Mouse (Mus musculus) lung, embryonic 14.5 days (tissue): ENCODE measurements at regions not wholly inside any gene's neighbourhood (a gene's known extent, or its start where the extent isn't known, plus 50 kb on each side); places are given as distances from the start of the nearest gene placed in this dataset.

Experiments
- ATAC-seq: fragments of 200-750 bp; cut with Nextera tagmentation; 2 replicates; pipeline ENCODE4 v1.8.0; 2017; ENCODE audit warnings: mild to moderate bottlenecking, moderate TSS enrichment, moderate library complexity; ENCODE audit not compliant: insufficient read depth
- DNase-seq: peaks from one replicate; pipeline ENCODE4 v3.0.0-alpha.2; 2015
- H3K27ac ChIP-seq: fragments of 300-500 bp; sonication (generic); 2 replicates; pipeline ENCODE4 v1.5.1; 2014; ENCODE audit warnings: low read depth, mild to moderate bottlenecking, moderate library complexity
- H3K27me3 ChIP-seq: fragments of 300-500 bp; sonication (generic); 2 replicates; pipeline ENCODE4 v1.6.1; 2014; ENCODE audit warnings: low read length, control low read depth; ENCODE audit not compliant: insufficient read depth
- H3K36me3 ChIP-seq: fragments of 300-500 bp; sonication (generic); 2 replicates; pipeline ENCODE4 v1.6.1; 2014; ENCODE audit warnings: control low read depth; ENCODE audit not compliant: insufficient read depth
- H3K4me1 ChIP-seq: fragments of 300-500 bp; sonication (generic); 2 replicates; pipeline ENCODE4 v1.6.1; 2014; ENCODE audit warnings: antibody characterized with exemption, control low read depth; ENCODE audit not compliant: insufficient read depth
- H3K4me2 ChIP-seq: fragments of 300-500 bp; sonication (generic); 2 replicates; pipeline ENCODE4 v1.6.1; 2014; ENCODE audit warnings: mild to moderate bottlenecking
- H3K4me3 ChIP-seq: fragments of 300-500 bp; sonication (generic); 2 replicates; pipeline ENCODE4 v1.5.1; 2014; ENCODE audit warnings: low read depth, low read length
- H3K9ac ChIP-seq: fragments of 300-500 bp; sonication (generic); 2 replicates; pipeline ENCODE4 v1.6.1; 2014
- H3K9me3 ChIP-seq: fragments of 300-500 bp; sonication (generic); 2 replicates; pipeline ENCODE4 v1.6.1; 2016; ENCODE audit warnings: low read depth, low read length, control low read depth
- CTCF ChIP-seq: IDR thresholded peaks from 2 replicates; pipeline ENCODE4 v1.5.1; 2016; ENCODE audit warnings: antibody characterized with exemption, low read depth
- WGBS: fragments of 180-500 bp; shearing (Covaris S2); extraction: QIAGEN DNeasy Blood & Tissue Kit; methylation state at CpG from one replicate; pipeline ENCODE4 v1.1.7; 2014; 5-methylcytosine and 5-hydroxymethylcytosine counted together

DNA sequence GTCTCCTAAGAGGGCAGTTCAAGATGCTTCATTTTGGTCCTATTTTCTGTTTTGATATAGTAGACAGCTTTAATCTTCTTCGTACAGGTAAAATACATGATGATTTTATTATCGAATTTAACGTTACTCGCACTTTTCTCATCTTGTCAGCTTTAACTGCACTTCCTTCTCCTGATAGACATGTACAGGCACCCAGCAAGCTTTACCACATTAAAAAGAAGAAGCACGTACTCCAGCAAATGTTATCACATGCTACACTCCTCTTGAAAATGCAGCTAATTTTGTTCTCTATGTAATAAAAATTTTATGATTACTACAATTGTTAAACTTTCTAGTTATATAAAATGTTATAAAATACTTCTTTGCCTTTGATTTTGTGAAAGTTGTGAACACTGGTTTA is 483.6 kb downstream of the Slco4c1 start:
- Histone ChIP-seq H3K27me3 (no peaks in the 10 kb centered on the region), H3K27ac (no peak overlapping the region), H3K4me3 (no peak overlapping the region), H3K9me3 (no peaks in the 10 kb centered on the region), H3K4me2 (no peak overlapping the region), H3K36me3 (no peaks in the 10 kb centered on the region), H3K9ac (no peak overlapping the region), H3K4me1 (no peaks in the 10 kb centered on the region)
- WGBS = 84% methylated on average over 5 of the region's 5 CpGs
- no peak for DNase-seq
- ATAC-seq = no peak
- TF ChIP-seq CTCF = no peak

DNA sequence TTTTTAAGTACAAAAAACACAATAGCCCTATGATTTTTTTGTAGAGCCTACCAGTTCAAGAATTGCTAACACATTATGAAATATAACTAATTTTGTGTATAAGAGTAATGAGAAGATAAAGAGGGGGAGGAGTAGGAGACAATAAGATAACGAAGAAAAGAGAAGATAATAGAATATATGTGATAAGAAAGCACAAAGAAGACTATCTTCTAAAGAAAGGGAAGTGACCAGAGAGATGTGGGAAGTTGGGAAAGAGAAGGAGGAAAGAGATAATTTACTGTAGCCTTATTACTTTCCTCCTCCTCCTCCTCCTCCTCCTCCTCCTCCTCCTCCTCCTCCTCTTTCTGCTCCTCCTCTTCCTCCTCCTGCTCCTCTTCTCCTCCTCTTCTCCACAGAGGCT is 486.1 kb downstream of the Slco4c1 start:
- no peak overlapping the region for H3K27ac ChIP-seq
- no peak overlapping the region for H3K4me3 ChIP-seq
- H3K27me3 ChIP-seq = no peaks in the 10 kb centered on the region
- ATAC-seq = no peak
- no peaks in the 10 kb centered on the region for H3K36me3 ChIP-seq
- WGBS = 77% methylated on average over 1 of the region's 1 CpGs
- H3K9ac ChIP-seq = no peak overlapping the region
- no peak for TF ChIP-seq CTCF
- H3K4me1 ChIP-seq = no peaks in the 10 kb centered on the region
- DNase-seq = no peak
- H3K4me2 ChIP-seq = no peak overlapping the region
- no peaks in the 10 kb centered on the region for H3K9me3 ChIP-seq

- no peaks in the 10 kb centered on the region for H3K36me3 ChIP-seq
- ATAC-seq (no peak), DNase-seq (no peak)
- no peaks in the 10 kb centered on the region for H3K9me3 ChIP-seq
- TF ChIP-seq CTCF = no peak
- no peaks in the 10 kb centered on the region for H3K4me1 ChIP-seq
- H3K27me3 ChIP-seq = no peaks in the 10 kb centered on the region
- H3K4me3 ChIP-seq = no peak overlapping the region
- H3K4me2 ChIP-seq = no peak overlapping the region
- H3K27ac ChIP-seq = no peak overlapping the region
- 54% methylated on average over 2 of the region's 2 CpGs for WGBS
- H3K9ac ChIP-seq = no peak overlapping the region
These were observed 509.1 kb downstream of the Slco4c1 start for GRCm38 (mm10) chr1:96362713-96363441.

DNA sequence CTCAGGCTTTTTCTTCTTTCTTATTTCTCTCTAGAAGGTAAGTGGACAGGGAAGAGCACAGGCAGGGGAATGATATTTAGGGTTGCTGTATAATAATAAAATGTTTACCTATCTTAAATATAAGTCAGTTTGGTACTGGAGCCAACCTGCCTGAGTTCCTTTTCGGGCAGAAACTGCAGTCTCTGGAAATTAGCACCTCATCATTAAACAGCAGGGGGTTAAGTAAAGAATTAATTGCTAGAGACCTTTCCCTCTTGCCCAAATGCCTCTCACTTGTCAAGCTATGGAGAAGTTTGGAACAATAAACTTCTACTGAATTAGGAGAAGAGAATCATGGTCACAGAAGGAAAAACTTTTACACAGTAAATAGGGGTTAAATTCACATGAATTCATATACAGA is 524.7 kb downstream of the Slco4c1 start:
- Histone ChIP-seq H3K9me3 (no peaks in the 10 kb centered on the region), H3K9ac (no peak overlapping the region)
- no peak for TF ChIP-seq CTCF

GRCm38 (mm10) chr1:96346465-96347002 is 525.4 kb downstream of the Slco4c1 start:
- Histone ChIP-seq H3K27ac (no peak overlapping the region), H3K27me3 (no peaks in the 10 kb centered on the region), H3K4me2 (no peak overlapping the region), H3K4me1 (no peaks in the 10 kb centered on the region), H3K9ac (no peak overlapping the region), H3K4me3 (no peak overlapping the region), H3K36me3 (no peaks in the 10 kb centered on the region), H3K9me3 (no peaks in the 10 kb centered on the region)
- no peak for DNase-seq
- TF ChIP-seq CTCF = no peak
- 80% methylated on average over 5 of the region's 5 CpGs for WGBS
- ATAC-seq = no peak

More for the DNA sequence above, 524.7 kb downstream of the Slco4c1 start:
- H3K4me3 ChIP-seq = no peak overlapping the region
- H3K4me1 ChIP-seq = no peaks in the 10 kb centered on the region
- no peak overlapping the region for H3K4me2 ChIP-seq
- no peaks in the 10 kb centered on the region for H3K36me3 ChIP-seq
- WGBS = 16% methylated on average over 1 of the region's 1 CpGs
- DNase-seq (no peak), ATAC-seq (no peak)
- no peak overlapping the region for H3K27ac ChIP-seq
- H3K27me3 ChIP-seq = no peaks in the 10 kb centered on the region

GRCm38 (mm10) chr1:96315721-96316120 is 556.2 kb downstream of the Slco4c1 start:
- Histone ChIP-seq H3K4me1 (no peaks in the 10 kb centered on the region), H3K9ac (no peak overlapping the region), H3K4me3 (no peak overlapping the region), H3K4me2 (no peak overlapping the region), H3K9me3 (no peaks in the 10 kb centered on the region), H3K27ac (no peak overlapping the region), H3K36me3 (no peaks in the 10 kb centered on the region), H3K27me3 (no peaks in the 10 kb centered on the region)
- TF ChIP-seq CTCF = no peak
- 96% methylated on average over 1 of the region's 1 CpGs for WGBS
- no peak for DNase-seq
- ATAC-seq = no peak

- Histone ChIP-seq H3K4me1 (no peaks in the 10 kb centered on the region), H3K27me3 (no peaks in the 10 kb centered on the region), H3K9me3 (no peaks in the 10 kb centered on the region), H3K36me3 (no peaks in the 10 kb centered on the region), H3K27ac (no peak overlapping the region), H3K4me2 (no peak overlapping the region), H3K4me3 (no peak overlapping the region), H3K9ac (no peak overlapping the region)
- no peak for TF ChIP-seq CTCF
- DNase-seq (no peak), ATAC-seq (no peak)
- 54% methylated on average over 5 of the region's 5 CpGs for WGBS
These were observed 570.7 kb downstream of the Slco4c1 start for GRCm38 (mm10) chr1:96301238-96301637.
